Mouse (Mus musculus): Measurements from ENCODE around the gene AC161166.1. TPM values are rescaled to one million over a fixed set of nuclear protein-coding genes. Genes with fewer than 3 reads are reported as not detected.

Gene AC161166.1
- polyA plus RNA-seq, 1 experiment, result 0.16 TPM

DNA sequence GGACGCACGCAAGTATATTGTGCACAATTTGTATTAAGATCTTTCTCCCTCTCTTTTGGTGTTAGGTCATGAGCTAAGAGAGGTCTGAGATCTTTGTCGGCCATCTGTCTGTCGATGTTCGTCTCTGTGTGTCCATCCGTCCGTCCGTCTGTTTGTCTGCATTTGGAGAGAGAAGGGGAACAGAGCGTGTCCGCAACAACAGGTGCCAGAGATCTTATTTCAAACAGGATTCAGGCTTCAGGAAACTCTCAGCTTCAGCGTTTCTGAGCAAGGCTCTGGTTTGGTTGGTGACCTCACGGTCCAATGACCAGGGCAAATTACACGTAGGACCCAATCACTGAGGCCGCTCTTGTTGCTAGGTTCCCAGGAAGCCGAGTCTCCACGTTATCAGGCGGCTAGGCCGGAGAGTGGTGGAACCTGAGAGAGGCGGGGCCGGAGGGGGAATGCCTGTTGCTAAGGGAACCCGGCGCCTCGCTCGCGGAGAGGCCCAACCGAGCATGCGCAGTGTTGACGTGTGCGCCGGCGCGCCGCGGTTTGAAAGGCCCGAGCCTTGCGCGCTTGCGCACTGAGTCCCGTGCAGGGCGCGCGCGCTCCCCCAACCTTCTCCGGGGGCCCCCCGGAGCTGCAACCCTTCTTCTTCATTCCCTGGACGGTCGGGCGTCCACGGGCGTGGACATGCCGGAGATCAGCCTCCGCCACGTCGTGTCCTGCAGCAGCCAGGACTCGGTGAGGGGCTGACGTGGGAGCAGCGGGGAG, 34.6 kb upstream of the AC161166.1 start:
- no peaks in the 10 kb centered on the region for H3K27me3 ChIP-seq (ENCODE audit: control insufficient read depth, insufficient read depth, insufficient read length)
- no peak for TF ChIP-seq CEBPB (IDR thresholded peaks at IDR 0.05; ENCODE audit: low read depth)
- peak; percentile 95 for TF ChIP-seq MYOD1 (IDR thresholded peaks at IDR 0.05; ENCODE audit: control insufficient read depth, insufficient read length, low read depth)
- H3K4me3 ChIP-seq (ENCODE audit: insufficient read depth, poor library complexity, severe bottlenecking), result peak overlapping the region; percentile 90
- peaks cover 3% of the 10 kb centered on the region for H3K79me3 ChIP-seq (ENCODE audit: low read depth)
- peaks cover 22% of the 10 kb centered on the region for H3K79me2 ChIP-seq (ENCODE audit: control insufficient read depth, insufficient read depth)
- H3ac ChIP-seq (ENCODE audit: control insufficient read depth, insufficient read length, low read depth), result peak overlapping the region; percentile 100
- no peaks in the 10 kb centered on the region for H3K36me3 ChIP-seq (ENCODE audit: control insufficient read depth, insufficient read depth)

DNA sequence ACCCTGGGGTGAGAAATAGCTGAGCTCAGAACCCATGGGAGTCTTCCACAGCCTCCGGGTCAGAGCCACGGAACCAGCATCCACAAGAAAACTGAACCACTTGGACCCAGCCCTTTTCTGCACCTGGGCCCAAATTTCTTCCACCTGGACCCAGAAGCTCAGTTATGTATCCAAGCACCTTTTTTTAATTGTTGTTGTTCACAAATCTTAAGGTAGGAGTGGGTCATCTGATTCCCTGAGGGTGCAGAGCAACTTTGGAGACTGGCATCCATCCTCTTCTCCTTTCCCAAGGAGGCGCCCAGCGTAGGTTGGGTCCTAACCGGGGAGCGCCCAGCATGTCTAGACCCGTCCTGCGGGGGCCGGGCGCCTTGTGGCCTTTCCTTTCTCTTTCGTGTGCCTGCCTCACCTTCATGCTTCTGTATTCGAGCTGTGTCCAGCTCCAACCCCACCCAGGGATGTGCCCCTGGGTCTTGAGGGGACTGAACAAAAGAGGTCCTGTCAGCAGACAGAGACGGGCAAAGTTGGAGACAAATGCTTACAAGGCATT, 33.9 kb upstream of the AC161166.1 start, which contains the start of the genes Pinlyp and Xrcc1:
TSS of gene Pinlyp (minus strand) at position 51 of the 547 bp plus-strand sequence.
TSS of gene Xrcc1 (plus strand) at position 222 of the 547 bp plus-strand sequence.
- Histone ChIP-seq H3K79me3 (ENCODE audit: low read depth) (peaks cover 3% of the 10 kb centered on the region), H3K79me2 (ENCODE audit: control insufficient read depth, insufficient read depth) (peaks cover 22% of the 10 kb centered on the region), H3K4me3 (ENCODE audit: insufficient read depth, poor library complexity, severe bottlenecking) (peak within 1 kb of the TSS; percentile 90), H3K36me3 (ENCODE audit: control insufficient read depth, insufficient read depth) (no peaks in the 10 kb centered on the region), H3ac (ENCODE audit: control insufficient read depth, insufficient read length, low read depth) (peak within 1 kb of the TSS; percentile 100), H3K27me3 (ENCODE audit: control insufficient read depth, insufficient read depth, insufficient read length) (no peaks in the 10 kb centered on the region)
- TF ChIP-seq FOSL1 (IDR thresholded peaks at IDR 0.05; ENCODE audit: insufficient read depth, low read length, poor library complexity, severe bottlenecking) (no peak), CEBPB (IDR thresholded peaks at IDR 0.05; ENCODE audit: low read depth) (no peak), MAX (IDR thresholded peaks at IDR 0.05) (no peak), MYOG (IDR thresholded peaks at IDR 0.05; ENCODE audit: control insufficient read depth, extremely low read depth, insufficient read length) (no peak)

DNA sequence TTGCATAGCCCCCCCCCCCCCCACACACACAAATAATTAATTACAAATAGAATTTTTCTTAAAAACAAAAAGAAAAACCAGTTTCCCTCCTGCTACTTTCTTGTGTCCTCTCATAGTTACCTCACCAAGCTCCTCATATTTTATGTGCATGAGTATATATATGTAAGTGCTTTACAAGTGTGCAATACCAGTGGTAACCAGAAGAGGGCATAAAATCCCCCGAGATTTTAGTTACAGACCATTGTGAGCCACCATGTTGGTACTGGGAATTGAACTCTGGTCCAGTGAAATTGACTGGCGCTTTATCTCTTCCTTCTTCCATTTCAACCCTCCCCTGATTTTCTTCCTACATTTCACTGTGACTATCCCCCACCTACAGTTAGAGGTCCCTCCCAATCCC, 32.3 kb upstream of the AC161166.1 start:
- Histone ChIP-seq H3K79me3 (ENCODE audit: low read depth) (peaks cover 3% of the 10 kb centered on the region), H3K79me2 (ENCODE audit: control insufficient read depth, insufficient read depth) (peaks cover 16% of the 10 kb centered on the region), H3K4me3 (ENCODE audit: insufficient read depth, poor library complexity, severe bottlenecking) (no peak overlapping the region), H3K36me3 (ENCODE audit: control insufficient read depth, insufficient read depth) (no peaks in the 10 kb centered on the region), H3ac (ENCODE audit: control insufficient read depth, insufficient read length, low read depth) (no peak overlapping the region), H3K27me3 (ENCODE audit: control insufficient read depth, insufficient read depth, insufficient read length) (no peaks in the 10 kb centered on the region)
- TF ChIP-seq USF1 (IDR thresholded peaks at IDR 0.05; ENCODE audit: low read depth), result no peak

DNA sequence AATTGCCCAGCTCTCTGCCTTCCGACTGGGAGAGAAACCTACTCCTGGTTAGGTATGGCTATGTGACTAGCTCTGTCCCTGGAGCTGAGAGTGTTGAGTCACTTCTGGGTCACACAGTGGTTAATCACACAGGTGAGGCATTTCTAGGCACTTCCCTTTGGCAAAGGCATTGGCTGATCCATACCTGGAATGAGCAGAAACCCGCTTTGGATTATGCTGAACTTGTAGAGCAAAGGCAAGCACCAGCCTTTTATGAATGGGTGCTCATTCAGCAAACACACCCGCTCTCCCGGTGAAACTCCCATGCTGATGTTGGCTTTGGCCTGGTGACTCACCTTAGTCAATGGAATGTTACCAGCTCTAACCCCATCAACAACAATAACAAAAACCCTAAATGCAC, 27.4 kb upstream of the AC161166.1 start:
- Histone ChIP-seq H3K79me3 (ENCODE audit: low read depth) (no peaks in the 10 kb centered on the region), H3K4me3 (ENCODE audit: insufficient read depth, poor library complexity, severe bottlenecking) (no peak overlapping the region), H3K27me3 (ENCODE audit: control insufficient read depth, insufficient read depth, insufficient read length) (no peaks in the 10 kb centered on the region), H3K79me2 (ENCODE audit: control insufficient read depth, insufficient read depth) (no peaks in the 10 kb centered on the region), H3ac (ENCODE audit: control insufficient read depth, insufficient read length, low read depth) (no peak overlapping the region), H3K36me3 (ENCODE audit: control insufficient read depth, insufficient read depth) (no peaks in the 10 kb centered on the region)
- TF ChIP-seq CTCF (IDR thresholded peaks at IDR 0.05; ENCODE audit: control insufficient read depth, insufficient read depth, insufficient read length) (no peak), MYOD1 (IDR thresholded peaks at IDR 0.05; ENCODE audit: control insufficient read depth, insufficient read length, low read depth) (no peak), MYOG (IDR thresholded peaks at IDR 0.05; ENCODE audit: control insufficient read depth, extremely low read depth, insufficient read length) (no peak), CEBPB (IDR thresholded peaks at IDR 0.05; ENCODE audit: low read depth) (no peak), USF1 (IDR thresholded peaks at IDR 0.05; ENCODE audit: low read depth) (no peak), MAX (IDR thresholded peaks at IDR 0.05) (no peak), FOSL1 (IDR thresholded peaks at IDR 0.05; ENCODE audit: insufficient read depth, low read length, poor library complexity, severe bottlenecking) (no peak)

DNA sequence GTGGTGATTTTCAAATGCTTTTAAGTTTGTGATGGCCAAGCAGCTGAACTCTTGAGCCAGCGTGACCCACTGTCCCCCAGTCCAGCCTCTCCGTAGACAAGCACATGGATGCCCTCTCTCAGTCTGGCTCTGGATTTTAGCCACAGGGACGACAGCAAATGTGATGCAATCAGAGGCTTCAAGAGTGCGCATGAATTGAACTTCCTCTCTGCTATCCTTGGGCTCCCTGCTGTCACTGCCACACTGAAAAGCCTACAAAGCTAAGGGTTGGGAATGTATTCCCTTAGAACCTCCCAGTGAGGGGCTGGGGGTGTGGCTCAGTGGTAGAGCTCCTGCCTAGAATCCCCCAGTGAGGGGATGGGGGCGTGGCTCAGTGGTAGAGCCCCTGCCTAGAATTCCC, 26.4 kb upstream of the AC161166.1 start:
- H3K79me2 ChIP-seq (ENCODE audit: control insufficient read depth, insufficient read depth), result no peaks in the 10 kb centered on the region
- no peaks in the 10 kb centered on the region for H3K27me3 ChIP-seq (ENCODE audit: control insufficient read depth, insufficient read depth, insufficient read length)
- no peak overlapping the region for H3K4me3 ChIP-seq (ENCODE audit: insufficient read depth, poor library complexity, severe bottlenecking)
- H3K79me3 ChIP-seq (ENCODE audit: low read depth), result no peaks in the 10 kb centered on the region
- TF ChIP-seq MAX (IDR thresholded peaks at IDR 0.05) (no peak), CEBPB (IDR thresholded peaks at IDR 0.05; ENCODE audit: low read depth) (no peak), FOSL1 (IDR thresholded peaks at IDR 0.05; ENCODE audit: insufficient read depth, low read length, poor library complexity, severe bottlenecking) (no peak), MYOD1 (IDR thresholded peaks at IDR 0.05; ENCODE audit: control insufficient read depth, insufficient read length, low read depth) (no peak), CTCF (IDR thresholded peaks at IDR 0.05; ENCODE audit: control insufficient read depth, insufficient read depth, insufficient read length) (no peak), USF1 (IDR thresholded peaks at IDR 0.05; ENCODE audit: low read depth) (no peak), MYOG (IDR thresholded peaks at IDR 0.05; ENCODE audit: control insufficient read depth, extremely low read depth, insufficient read length) (no peak)
- no peak overlapping the region for H3ac ChIP-seq (ENCODE audit: control insufficient read depth, insufficient read length, low read depth)
- no peaks in the 10 kb centered on the region for H3K36me3 ChIP-seq (ENCODE audit: control insufficient read depth, insufficient read depth)

DNA sequence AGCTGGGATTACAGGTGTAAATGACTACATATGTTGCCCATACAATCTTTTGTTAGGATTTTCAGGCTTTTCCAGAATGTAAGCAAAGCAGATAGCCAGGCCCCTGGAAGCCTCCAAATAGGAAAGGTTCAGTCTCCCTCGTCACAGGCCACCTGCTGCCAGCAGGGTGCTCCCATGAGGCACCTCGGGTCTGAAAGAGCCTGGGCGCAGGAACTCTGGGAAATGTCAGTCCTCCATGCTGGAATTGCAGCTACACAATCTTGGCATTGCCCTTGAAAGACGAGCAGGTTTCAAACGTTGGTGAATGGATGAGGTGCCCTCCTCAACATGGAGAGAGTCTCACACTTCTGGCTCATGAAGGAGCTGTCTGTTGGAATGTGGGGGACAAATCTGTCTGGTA, 25.9 kb upstream of the AC161166.1 start:
- H3K79me2 ChIP-seq (ENCODE audit: control insufficient read depth, insufficient read depth), result no peaks in the 10 kb centered on the region
- no peaks in the 10 kb centered on the region for H3K79me3 ChIP-seq (ENCODE audit: low read depth)
- TF ChIP-seq MYOD1 (IDR thresholded peaks at IDR 0.05; ENCODE audit: control insufficient read depth, insufficient read length, low read depth), result no peak
- TF ChIP-seq USF1 (IDR thresholded peaks at IDR 0.05; ENCODE audit: low read depth), result no peak
- TF ChIP-seq FOSL1 (IDR thresholded peaks at IDR 0.05; ENCODE audit: insufficient read depth, low read length, poor library complexity, severe bottlenecking), result no peak
- no peak for TF ChIP-seq MYOG (IDR thresholded peaks at IDR 0.05; ENCODE audit: control insufficient read depth, extremely low read depth, insufficient read length)
- TF ChIP-seq CEBPB (IDR thresholded peaks at IDR 0.05; ENCODE audit: low read depth), result no peak
- no peak for TF ChIP-seq MAX (IDR thresholded peaks at IDR 0.05)
- TF ChIP-seq CTCF (IDR thresholded peaks at IDR 0.05; ENCODE audit: control insufficient read depth, insufficient read depth, insufficient read length), result no peak
- H3K27me3 ChIP-seq (ENCODE audit: control insufficient read depth, insufficient read depth, insufficient read length), result no peaks in the 10 kb centered on the region
- no peaks in the 10 kb centered on the region for H3K36me3 ChIP-seq (ENCODE audit: control insufficient read depth, insufficient read depth)
- H3K4me3 ChIP-seq (ENCODE audit: insufficient read depth, poor library complexity, severe bottlenecking), result no peak overlapping the region
- H3ac ChIP-seq (ENCODE audit: control insufficient read depth, insufficient read length, low read depth), result no peak overlapping the region

Measured in C2C12 (cell line).